Mouse (Mus musculus): ENCODE measurements around the gene Ercc2.

DNA sequence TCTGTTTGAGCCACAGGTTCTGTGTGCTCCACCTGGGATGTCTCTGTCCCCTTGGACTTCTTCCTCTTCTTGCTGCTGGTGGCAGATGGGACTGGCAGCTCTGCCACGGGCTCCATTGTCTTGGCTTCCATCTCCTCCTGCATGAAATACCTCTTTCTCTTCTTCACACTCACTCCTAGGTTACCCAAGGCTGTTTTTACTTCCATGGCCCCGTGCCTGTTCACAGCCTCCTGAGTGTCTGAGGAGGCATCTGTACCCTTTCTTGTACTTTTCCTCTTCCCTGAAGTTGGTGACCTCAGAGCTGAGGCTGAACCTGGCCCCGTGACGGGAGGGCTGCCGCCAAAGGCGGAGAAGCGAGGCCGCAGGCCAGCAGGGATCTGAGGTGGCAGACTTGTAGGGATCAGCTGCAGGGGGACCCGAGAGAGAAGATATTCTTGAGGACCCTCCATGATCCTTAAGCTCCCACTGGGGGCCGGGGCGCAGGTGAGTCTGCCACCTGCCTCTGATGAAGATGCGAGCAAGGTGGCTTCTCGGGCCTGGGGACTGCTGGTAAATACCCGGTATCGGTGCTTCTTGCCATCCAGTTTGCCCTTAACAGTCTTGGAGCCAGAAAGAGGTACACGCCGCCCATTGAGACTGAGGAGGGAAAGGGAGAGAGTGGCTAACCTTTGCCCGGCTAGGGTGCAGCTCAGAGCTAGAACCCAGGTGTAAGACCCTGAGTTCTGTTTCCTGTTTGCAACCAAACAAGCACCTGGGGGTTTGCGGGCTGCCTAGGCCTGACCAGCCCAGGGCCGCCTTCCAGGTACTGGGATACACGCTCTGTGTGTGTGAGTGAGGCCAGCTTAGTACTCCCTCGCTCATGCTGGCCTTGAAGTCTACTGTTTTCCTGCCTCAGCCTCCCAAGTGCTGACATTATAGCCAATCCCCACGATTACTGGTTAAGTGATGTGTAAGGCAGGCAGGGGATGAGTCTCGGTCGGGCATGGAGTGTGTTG, 24.1 kb upstream of the Ercc2 start:
- TF ChIP-seq USF1 (IDR thresholded peaks at IDR 0.05; ENCODE audit: low read depth, low read length), result no peak
- no peak for TF ChIP-seq POLR2A (IDR thresholded peaks at IDR 0.05; ENCODE audit: control insufficient read depth in 1 of 2, insufficient read depth in 1 of 2, low read depth in 1 of 2, low read length in 2 of 2, poor library complexity in 1 of 2)
- no peak for TF ChIP-seq CTCF (IDR thresholded peaks at IDR 0.05 in 2 of 3, conservative IDR thresholded peaks at IDR 0.05 in 1 of 3; ENCODE audit: control insufficient read depth in 1 of 3, insufficient read depth in 1 of 3, low read depth in 2 of 3, low read length in 3 of 3, poor library complexity in 1 of 3, severe bottlenecking in 1 of 3)
- no peak for TF ChIP-seq RAD21 (IDR thresholded peaks at IDR 0.05; ENCODE audit: low read depth, low read length)
- no peak for TF ChIP-seq JUND (IDR thresholded peaks at IDR 0.05; ENCODE audit: low read depth, low read length)
- no peak for TF ChIP-seq ZKSCAN1 (IDR thresholded peaks at IDR 0.05; ENCODE audit: low read depth, low read length)
- no peak for TF ChIP-seq ZMIZ1 (IDR thresholded peaks at IDR 0.05; ENCODE audit: low read depth, low read length)
- TF ChIP-seq BHLHE40 (IDR thresholded peaks at IDR 0.05; ENCODE audit: borderline replicate concordance, low read depth, low read length), result no peak
- no peak for TF ChIP-seq GABPA (IDR thresholded peaks at IDR 0.05; ENCODE audit: low read depth, low read length)
- TF ChIP-seq MAFK (IDR thresholded peaks at IDR 0.05; ENCODE audit: borderline replicate concordance, low read depth, low read length), result no peak
- no peak for TF ChIP-seq CHD2 (IDR thresholded peaks at IDR 0.05; ENCODE audit: low read length)
- no peak for TF ChIP-seq MAZ (IDR thresholded peaks at IDR 0.05; ENCODE audit: low read depth, low read length)
- no peak for TF ChIP-seq EP300 (IDR thresholded peaks at IDR 0.05; ENCODE audit: low read depth in 1 of 2, low read length in 2 of 2)
- no peak for TF ChIP-seq GATA1 (IDR thresholded peaks at IDR 0.05; ENCODE audit: low read depth, low read length)

Measured in MEL (cell line).